Mouse (Mus musculus) left cerebral cortex, adult 2 months (tissue): ENCODE measurements at regions not wholly inside any gene's neighbourhood (a gene's known extent, or its start where the extent isn't known, plus 50 kb on each side); places are given as distances from the start of the nearest gene placed in this dataset.

Experiments used
- DNase-seq, 2 experiments: peaks; one replicate each; pipeline ENCODE4 v3.0.0; 2021 to 2022; ENCODE audit warnings: low spot score in 2 of 2, mixed read lengths in 1 of 2; ENCODE audit errors: extremely low spot score in 1 of 2
- H3K27ac ChIP-seq: fragments of 200-600 bp; 2 replicates; pipeline ENCODE4 v1.8.1; 2022
- H3K4me3 ChIP-seq: fragments of 200-600 bp; 2 replicates; pipeline ENCODE4 v1.8.1; 2022
- CTCF ChIP-seq: fragments of 200-600 bp; IDR thresholded peaks from 2 replicates; pipeline ENCODE4 v1.8.1; 2022; ENCODE audit warnings: antibody characterized with exemption, mild to moderate bottlenecking, moderate library complexity
- intact Hi-C: fragments of 180-260 bp; cut with DNase I; formaldehyde crosslinking; loops from one replicate; pipeline ENCODE4 v1.15.1; 2025

GRCm38 (mm10) chr2:43005686-43006085 lies 352.3 kb upstream of the Lrp1b start:
- no peak overlapping the region for H3K4me3 ChIP-seq
- H3K27ac ChIP-seq = no peak overlapping the region
- no peak for TF ChIP-seq CTCF
- no peak for DNase-seq
- intact Hi-C loops = no loop called here

GRCm38 (mm10) chr2:42991046-42991445 lies 337.6 kb upstream of the Lrp1b start:
- no peak overlapping the region for H3K4me3 ChIP-seq
- no peak for TF ChIP-seq CTCF
- H3K27ac ChIP-seq = peak overlapping the region; percentile 81
- DNase-seq = no peak
- intact Hi-C loops = loop anchor here (2.0 to 10.0 kb wide), 2 partner anchors 22 to 186 kb away; no protein-coding TSS in a partner anchor

- Histone ChIP-seq H3K27ac (no peak overlapping the region), H3K4me3 (no peak overlapping the region)
- DNase-seq = peak in 1 of 2 experiments; percentile 11
- no peak for TF ChIP-seq CTCF
- intact Hi-C loops = loop anchor here (2.0 kb wide), 1 partner anchor 22 kb away; no protein-coding TSS in a partner anchor
These were observed 315.3 kb upstream of the Lrp1b start for GRCm38 (mm10) chr2:42968741-42969140.
